Mouse (Mus musculus) megakaryocyte, embryonic 14.5 days (primary cell): Measurements from ENCODE around the gene Otulin. TPM values are rescaled to one million over a fixed set of nuclear protein-coding genes. Genes with fewer than 3 reads are reported as not detected.

Experiments used
- H3K27me3 ChIP-seq: replicated peaks from 2 replicates; pipeline ENCODE3; 2012; ENCODE audit warnings: inconsistent platforms
- H3K36me3 ChIP-seq: replicated peaks from 2 replicates; pipeline ENCODE3; 2012; ENCODE audit warnings: low read length, inconsistent platforms, mixed read lengths
- H3K4me1 ChIP-seq: 2 replicates; pipeline ENCODE4 v1.6.1; 2012; ENCODE audit warnings: inconsistent platforms
- H3K4me3 ChIP-seq: replicated peaks from 2 replicates; pipeline ENCODE3; 2012; ENCODE audit warnings: moderate library complexity, mild to moderate bottlenecking, inconsistent platforms
- H3K9me3 ChIP-seq: 2 replicates; pipeline ENCODE4 v1.6.1; 2012; ENCODE audit warnings: inconsistent platforms
- FLI1 ChIP-seq: IDR thresholded peaks from 2 replicates; pipeline ENCODE4 v1.6.1; 2012; ENCODE audit warnings: low read length, inconsistent platforms, mixed read lengths
- GATA1 ChIP-seq: IDR thresholded peaks from 3 replicates; pipeline ENCODE4 v1.6.1; 2012; ENCODE audit warnings: mixed read lengths, low read length, inconsistent platforms, borderline replicate concordance
- polyA plus RNA-seq: library from polyadenylated mRNA; stranded (reverse); fragments of >175 nt; gene quantifications from 2 replicates; pipeline ENCODE4 v1.2.3, GENCODE M21; 2012; ENCODE audit warnings: low replicate concordance; ENCODE audit not compliant: insufficient read depth

Gene Otulin
- polyA plus RNA-seq, 1 experiment = 25.7 TPM

DNA sequence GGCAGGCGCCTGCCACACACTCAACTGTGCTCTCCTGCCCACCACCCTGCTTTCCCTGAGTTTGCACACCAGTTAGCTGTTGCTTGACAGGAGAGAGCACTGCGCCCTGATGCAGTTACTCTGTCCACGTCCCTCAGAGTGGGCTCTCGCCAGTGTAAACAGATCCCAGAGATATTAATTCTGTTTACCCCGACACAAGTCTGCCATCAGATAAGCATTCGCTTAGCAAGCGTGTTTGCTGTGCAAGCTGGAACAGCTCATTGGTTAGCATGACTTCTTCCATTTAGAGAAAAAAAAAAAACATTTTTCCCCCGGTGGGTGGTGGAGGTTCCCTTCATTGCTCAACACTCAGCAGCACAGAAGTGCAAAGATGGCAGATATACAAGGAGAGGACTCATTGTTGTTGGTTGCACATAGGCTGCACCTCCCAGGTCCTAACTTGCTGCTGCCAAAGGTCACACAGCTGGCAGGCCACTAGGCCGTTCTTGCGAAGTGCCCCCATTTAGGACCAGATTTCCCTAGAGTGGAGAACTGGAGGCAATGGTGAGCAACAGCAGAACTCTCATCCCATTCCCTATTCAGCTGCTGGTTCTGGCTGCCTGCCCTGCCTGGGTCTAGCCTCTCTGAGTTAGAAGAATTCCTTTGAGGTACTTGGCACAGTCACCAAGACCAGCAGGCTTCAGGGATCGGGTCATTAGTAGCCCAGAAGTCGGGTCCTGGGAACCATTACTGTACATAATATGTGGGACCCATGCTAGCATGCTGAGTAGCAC, 105.1 kb downstream of the Otulin start:
- H3K4me3 ChIP-seq = no peak overlapping the region
- H3K4me1 ChIP-seq = peaks cover 41% of the 10 kb centered on the region
- H3K36me3 ChIP-seq = no peaks in the 10 kb centered on the region
- peaks cover 3% of the 10 kb centered on the region for H3K27me3 ChIP-seq
- H3K9me3 ChIP-seq = no peaks in the 10 kb centered on the region
- no peak for TF ChIP-seq FLI1
- no peak for TF ChIP-seq GATA1

- no peaks in the 10 kb centered on the region for H3K36me3 ChIP-seq
- peaks cover 75% of the 10 kb centered on the region for H3K4me1 ChIP-seq
- H3K9me3 ChIP-seq = no peaks in the 10 kb centered on the region
- H3K27me3 ChIP-seq = peaks cover 2% of the 10 kb centered on the region
- no peak for TF ChIP-seq GATA1
- no peak overlapping the region for H3K4me3 ChIP-seq
Observed at GRCm38 (mm10) chr15:27519857-27520256, 110.6 kb downstream of the Otulin start.

- H3K27me3 ChIP-seq = peaks cover 2% of the 10 kb centered on the region
- H3K9me3 ChIP-seq = no peaks in the 10 kb centered on the region
- H3K4me1 ChIP-seq = peaks cover 73% of the 10 kb centered on the region
- peak overlapping the region; percentile 80 for H3K4me3 ChIP-seq
- H3K36me3 ChIP-seq = no peaks in the 10 kb centered on the region
- TF ChIP-seq GATA1 (no peak), FLI1 (no peak)
Observed at GRCm38 (mm10) chr15:27518026-27518425, 112.5 kb downstream of the Otulin start.

DNA sequence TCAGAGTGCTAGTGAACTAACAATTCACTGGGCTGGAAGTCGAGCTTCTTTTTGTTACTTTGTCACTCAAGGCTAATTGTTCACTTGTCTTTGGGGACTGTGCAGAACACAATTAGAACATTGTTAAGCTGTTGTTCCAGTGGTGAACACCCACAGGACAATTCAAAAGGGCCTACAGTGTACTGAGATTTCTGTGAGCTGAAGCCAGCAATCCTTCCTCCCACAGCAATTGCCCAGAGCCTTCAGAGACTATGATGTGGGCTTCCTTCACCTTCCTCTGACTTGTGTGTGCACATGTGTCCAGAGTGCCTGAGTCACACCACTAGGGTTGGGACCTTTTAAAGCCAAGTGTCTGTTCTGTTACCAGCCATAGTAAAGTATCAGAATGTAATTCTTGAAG, 113.6 kb downstream of the Otulin start:
- Histone ChIP-seq H3K9me3 (no peaks in the 10 kb centered on the region), H3K4me3 (no peak overlapping the region), H3K27me3 (peaks cover 2% of the 10 kb centered on the region), H3K4me1 (peaks cover 62% of the 10 kb centered on the region), H3K36me3 (no peaks in the 10 kb centered on the region)
- TF ChIP-seq FLI1 (no peak), GATA1 (no peak)

GRCm38 (mm10) chr15:27508982-27509381, 121.5 kb downstream of the Otulin start:
- Histone ChIP-seq H3K9me3 (no peaks in the 10 kb centered on the region), H3K27me3 (no peaks in the 10 kb centered on the region), H3K4me3 (no peak overlapping the region), H3K4me1 (peaks cover 34% of the 10 kb centered on the region), H3K36me3 (no peaks in the 10 kb centered on the region)
- TF ChIP-seq GATA1 (no peak), FLI1 (no peak)

- peaks cover 42% of the 10 kb centered on the region for H3K4me1 ChIP-seq
- no peak overlapping the region for H3K4me3 ChIP-seq
- no peaks in the 10 kb centered on the region for H3K36me3 ChIP-seq
- no peaks in the 10 kb centered on the region for H3K9me3 ChIP-seq
- no peak for TF ChIP-seq FLI1
- TF ChIP-seq GATA1 = no peak
- H3K27me3 ChIP-seq = no peaks in the 10 kb centered on the region
Observed at GRCm38 (mm10) chr15:27508169-27508568, 122.3 kb downstream of the Otulin start.

- no peaks in the 10 kb centered on the region for H3K36me3 ChIP-seq
- H3K4me3 ChIP-seq = no peak overlapping the region
- TF ChIP-seq GATA1 (no peak), FLI1 (no peak)
- peaks cover 42% of the 10 kb centered on the region for H3K4me1 ChIP-seq
- no peaks in the 10 kb centered on the region for H3K27me3 ChIP-seq
- H3K9me3 ChIP-seq = no peaks in the 10 kb centered on the region
Observed at GRCm38 (mm10) chr15:27506893-27507596, 123.4 kb downstream of the Otulin start.

DNA sequence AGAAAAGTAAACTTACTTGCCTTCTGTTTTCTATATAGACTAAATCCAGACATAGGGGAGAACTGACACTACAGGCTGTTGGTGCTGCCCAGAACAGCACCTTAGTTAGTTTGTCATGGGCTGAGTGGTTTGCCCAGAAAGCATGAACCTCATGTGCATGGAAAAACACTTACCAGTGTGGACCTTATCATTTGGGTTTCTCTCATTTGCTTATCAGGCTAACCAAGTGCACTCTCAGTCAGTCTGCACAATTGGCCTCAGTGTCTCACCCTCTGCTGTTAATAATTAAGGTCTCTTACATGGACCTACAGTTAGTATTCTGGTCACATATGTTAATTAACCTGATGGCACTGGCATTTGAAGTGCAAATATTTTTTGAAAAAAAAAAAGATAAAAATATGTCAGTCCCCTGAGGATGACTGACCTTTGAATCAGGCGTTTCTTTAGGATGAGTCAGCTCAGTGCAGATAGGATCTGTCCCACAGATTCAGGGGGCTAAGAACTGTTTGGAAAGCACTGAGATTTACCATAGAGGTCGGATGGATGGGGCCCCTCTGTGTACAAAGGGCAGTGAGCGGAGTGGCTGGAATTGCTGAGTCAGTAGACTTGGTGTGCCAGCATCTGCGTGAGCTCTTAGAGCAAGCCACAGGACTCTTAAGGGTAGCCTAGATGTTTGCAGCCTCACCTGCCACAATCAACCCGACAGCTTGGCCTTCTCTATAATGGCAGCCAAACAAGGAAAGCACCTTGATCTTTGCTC, 124.2 kb downstream of the Otulin start:
- peaks cover 42% of the 10 kb centered on the region for H3K4me1 ChIP-seq
- no peak for TF ChIP-seq GATA1
- no peak for TF ChIP-seq FLI1
- H3K4me3 ChIP-seq = no peak overlapping the region
- no peaks in the 10 kb centered on the region for H3K36me3 ChIP-seq
- no peaks in the 10 kb centered on the region for H3K27me3 ChIP-seq
- H3K9me3 ChIP-seq = no peaks in the 10 kb centered on the region

DNA sequence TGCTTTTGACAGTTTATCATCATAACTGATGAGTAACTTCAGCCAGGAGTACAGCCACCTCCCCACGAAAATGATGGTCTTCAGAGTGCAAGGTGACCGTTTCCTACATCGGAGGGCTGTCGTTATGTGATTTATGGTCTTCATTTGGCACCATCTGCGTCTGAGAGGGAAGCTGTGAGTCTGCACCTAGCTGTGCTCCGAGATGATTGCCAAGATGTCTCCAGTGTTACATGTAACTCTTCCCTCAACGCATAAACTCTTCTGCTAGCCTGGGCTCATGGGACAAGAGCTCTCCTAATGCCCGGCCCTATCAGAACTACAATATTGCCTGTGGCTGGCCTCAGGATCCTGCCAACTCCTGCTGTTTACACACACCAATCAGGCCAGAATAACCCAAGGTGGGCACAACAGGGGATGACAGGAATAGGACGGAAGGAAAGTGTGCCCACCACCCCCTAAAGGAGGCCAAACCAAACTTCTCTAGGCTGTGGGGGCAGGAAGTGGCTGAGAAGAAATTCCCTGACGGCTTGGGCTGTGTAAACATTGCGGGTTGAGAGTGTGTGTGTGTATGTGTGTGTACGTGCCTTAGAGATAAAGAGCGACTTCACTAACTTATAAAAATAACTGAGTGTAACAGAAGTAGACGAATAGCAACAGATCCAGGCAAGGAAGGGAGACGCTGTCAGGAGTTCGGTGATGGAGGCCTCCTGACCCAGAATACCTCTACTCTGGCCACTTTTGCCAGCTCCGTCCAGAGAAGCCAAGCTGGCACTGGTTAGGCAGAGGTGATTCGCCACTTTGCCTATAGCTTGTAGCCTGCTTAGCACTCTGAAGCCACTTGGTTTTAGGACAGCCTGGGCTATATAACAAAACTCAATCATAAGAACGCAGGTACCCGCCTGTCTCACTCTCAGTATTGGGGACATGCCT, 126.4 kb downstream of the Otulin start:
- Histone ChIP-seq H3K9me3 (no peaks in the 10 kb centered on the region), H3K36me3 (no peaks in the 10 kb centered on the region), H3K4me1 (peaks cover 51% of the 10 kb centered on the region), H3K4me3 (no peak overlapping the region), H3K27me3 (no peaks in the 10 kb centered on the region)
- no peak for TF ChIP-seq GATA1
- no peak for TF ChIP-seq FLI1
